Mouse (Mus musculus): ENCODE results near the gene Tgfbr3. TPM values are rescaled to one million over a fixed set of nuclear protein-coding genes. Genes with fewer than 3 reads are reported as not detected.

Gene Tgfbr3
- total RNA-seq, 2 experiments from 2014 or later: 91.0 to 172 TPM

- DNase-seq (ENCODE audit: low spot score in 2 of 2): no peak
Measured at GRCm38 (mm10) chr5:107213373-107214132, 75.9 kb downstream of the Tgfbr3 start.

- no peak for DNase-seq (ENCODE audit: low spot score in 2 of 2)
Measured at GRCm38 (mm10) chr5:107211830-107212370, 77.5 kb downstream of the Tgfbr3 start.

DNA sequence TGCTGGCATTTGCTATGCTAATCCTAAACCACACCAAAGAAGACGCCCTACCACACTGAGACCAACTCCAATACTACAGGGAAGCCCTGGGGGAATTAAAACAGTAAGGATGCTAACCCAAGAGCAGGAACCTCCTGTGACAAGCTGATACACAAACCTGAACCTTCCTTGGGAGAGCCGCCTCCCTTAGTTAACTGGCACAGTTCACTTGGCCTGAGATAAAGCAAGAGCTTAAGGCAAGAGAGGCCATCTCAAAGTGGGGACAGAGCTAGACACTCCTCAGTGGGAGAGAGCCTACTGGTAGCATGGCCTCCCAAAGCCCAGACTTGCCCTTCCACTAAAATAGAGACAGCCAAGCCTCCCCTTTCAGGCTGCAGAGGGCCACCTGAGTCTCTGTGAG is 79.4 kb downstream of the Tgfbr3 start:
- DNase-seq (ENCODE audit: low spot score in 2 of 2): no peak

- no peak for DNase-seq (ENCODE audit: low spot score in 2 of 2)
Measured at GRCm38 (mm10) chr5:107207911-107208310, 81.5 kb downstream of the Tgfbr3 start.

DNA sequence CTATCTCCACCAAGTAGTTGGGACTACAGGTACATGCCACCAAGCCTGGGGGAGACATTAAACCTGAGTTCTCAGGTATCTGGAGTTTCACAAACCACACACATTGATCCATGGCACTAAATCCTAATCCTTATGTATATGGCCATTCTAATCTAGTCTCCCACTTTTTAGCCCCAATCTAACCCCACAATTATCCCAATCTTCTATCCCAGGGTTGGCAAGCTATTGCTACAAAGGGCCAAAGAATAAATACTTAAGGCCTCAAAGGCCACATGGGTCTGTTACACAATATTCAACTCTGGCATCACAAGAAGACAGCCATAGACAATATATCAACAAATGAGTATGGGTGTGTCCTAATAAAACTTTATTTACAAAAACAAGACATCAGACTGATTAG is 85.1 kb downstream of the Tgfbr3 start:
- DNase-seq (ENCODE audit: low spot score in 2 of 2): no peak

GRCm38 (mm10) chr5:107202801-107203559 is 86.4 kb downstream of the Tgfbr3 start:
- DNase-seq (ENCODE audit: low spot score in 2 of 2): no peak

DNA sequence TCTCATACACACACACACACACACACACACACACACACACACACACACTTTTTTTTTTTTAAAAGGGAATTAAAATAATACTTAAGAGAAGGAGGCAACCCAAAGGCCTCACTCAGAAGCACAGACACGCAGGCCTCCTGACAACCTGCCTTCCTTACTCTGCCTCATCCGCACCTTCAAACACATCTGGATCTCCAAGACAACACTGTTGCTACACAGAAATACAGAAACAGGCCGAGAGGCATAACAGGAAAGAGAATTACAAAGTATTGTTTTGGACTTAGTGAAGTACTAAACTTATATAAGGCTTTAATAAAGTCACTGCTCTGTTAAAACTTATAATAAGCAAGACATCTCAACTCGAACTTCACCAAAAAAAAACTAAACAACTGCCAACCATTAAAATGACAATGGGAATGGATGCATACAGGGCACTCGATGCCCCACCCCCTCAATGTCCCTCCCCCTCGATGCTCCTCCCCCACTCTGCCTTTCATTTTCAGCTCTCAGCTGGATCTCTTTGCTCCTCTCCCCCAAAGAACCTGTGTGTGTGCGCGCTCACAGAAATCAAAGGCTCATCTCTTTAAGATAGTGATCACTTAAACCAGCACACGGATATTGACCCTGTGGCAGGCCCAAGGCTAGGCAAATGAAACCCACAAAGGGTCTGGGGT is 87.8 kb downstream of the Tgfbr3 start:
- DNase-seq (ENCODE audit: low spot score in 2 of 2): no peak

DNA sequence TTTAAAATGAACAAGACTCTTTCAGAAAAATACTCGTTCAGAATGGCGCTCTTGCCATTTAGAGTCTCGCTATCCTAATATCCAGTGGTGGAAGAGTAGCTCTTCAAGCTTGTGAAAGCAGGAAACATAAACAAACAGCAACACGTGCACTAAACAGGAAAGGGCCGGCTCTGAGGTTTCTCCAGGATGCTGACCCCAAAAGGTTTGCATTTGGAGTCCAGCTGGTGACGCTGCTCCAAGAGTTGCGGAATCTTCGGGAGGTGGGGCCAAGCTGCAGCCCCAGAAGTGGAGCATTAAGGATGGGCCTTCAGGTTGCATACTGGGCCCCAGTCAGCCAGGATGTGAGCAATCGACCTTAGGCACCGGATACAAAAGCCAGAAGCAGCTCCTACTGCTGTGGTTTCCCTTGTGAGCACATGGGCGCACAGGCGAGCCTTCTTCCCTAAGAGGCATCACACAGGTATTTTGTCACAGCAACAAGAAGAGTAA is 88.5 kb downstream of the Tgfbr3 start:
- no peak for DNase-seq (ENCODE audit: low spot score in 2 of 2)

DNA sequence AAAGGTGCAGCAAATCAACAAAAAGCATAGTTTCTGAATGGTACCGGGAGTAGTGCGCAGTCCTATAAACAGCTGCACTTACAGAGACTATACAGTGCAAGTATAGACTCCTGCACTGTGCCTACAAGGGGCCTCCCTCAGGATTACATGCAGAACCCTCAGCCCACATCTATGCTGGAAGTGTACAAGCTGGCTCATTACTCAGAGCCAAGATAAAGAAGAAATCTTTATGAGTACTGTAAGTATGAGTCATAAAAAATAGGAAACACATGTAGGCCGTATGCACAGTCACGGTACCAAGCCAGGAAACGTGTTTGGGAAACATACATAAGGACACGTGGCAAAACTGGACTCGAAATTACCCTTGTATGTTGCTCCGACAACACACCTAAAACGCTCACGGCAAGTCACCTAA is 89.2 kb downstream of the Tgfbr3 start:
- no peak for DNase-seq (ENCODE audit: low spot score in 2 of 2)

- no peak for DNase-seq (ENCODE audit: low spot score in 2 of 2)
Measured at GRCm38 (mm10) chr5:107195751-107196395, 93.6 kb downstream of the Tgfbr3 start.

DNA sequence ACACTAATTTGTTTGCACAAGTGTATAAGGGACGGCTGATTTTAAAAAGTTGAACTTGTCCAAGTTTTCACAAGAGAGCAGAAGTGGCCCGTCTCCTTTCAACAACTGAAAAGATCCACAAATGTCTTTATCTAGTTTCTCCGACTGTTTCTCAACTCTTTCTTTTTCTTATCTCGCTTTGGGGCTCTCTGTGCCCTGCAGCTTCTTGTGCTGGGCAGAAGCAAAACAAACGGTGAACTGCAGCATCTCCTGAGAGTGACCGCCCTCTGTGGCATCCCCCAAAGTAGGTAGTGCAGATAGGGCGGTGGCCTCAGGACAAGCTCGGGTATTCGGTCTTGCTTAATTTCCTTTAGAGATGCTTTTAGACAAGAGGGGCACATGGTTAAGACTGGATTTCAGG is 96.3 kb downstream of the Tgfbr3 start:
- DNase-seq (ENCODE audit: low spot score in 2 of 2): no peak

GRCm38 (mm10) chr5:107192372-107192771 is 97.1 kb downstream of the Tgfbr3 start:
- DNase-seq (ENCODE audit: low spot score in 2 of 2): no peak

- DNase-seq (ENCODE audit: low spot score in 2 of 2): no peak
Measured at GRCm38 (mm10) chr5:107188551-107188950, 100.9 kb downstream of the Tgfbr3 start.

- DNase-seq (ENCODE audit: low spot score in 2 of 2): no peak
Measured at GRCm38 (mm10) chr5:107186206-107186605, 103.2 kb downstream of the Tgfbr3 start.

DNA sequence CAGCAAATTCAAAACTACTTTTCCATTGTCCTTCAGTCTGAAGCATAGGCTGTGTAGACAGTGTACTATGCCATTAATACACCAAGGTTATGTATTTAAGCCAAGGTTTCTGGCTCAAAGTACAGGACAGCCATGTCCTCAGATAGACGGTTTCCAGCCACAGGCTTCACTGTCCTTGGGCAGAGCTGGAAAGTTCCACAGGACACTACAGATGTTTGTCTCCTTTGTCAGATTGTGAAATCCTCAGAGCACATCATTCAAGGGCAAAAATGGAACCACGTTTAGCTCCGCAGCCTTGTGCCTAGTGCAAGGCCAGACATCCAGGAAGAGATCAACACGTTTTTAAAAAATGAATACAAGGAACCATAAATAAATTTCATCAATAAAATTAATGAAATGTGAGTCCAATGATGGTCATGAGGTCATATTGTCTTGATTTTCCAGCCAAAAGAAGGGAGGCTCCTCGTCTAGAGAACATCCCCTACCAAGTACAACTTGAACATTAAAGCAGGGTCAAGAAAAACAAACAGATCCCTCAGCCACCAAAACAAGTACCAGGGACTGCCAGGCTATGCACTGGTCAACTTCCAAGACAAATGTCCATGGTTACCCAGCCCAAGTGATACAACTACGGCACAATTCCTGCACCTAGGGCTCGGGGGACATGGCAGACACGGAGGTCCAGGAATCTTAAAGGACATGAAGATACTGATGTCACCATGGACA is 105.1 kb downstream of the Tgfbr3 start:
- DNase-seq (ENCODE audit: low spot score in 2 of 2): no peak

DNA sequence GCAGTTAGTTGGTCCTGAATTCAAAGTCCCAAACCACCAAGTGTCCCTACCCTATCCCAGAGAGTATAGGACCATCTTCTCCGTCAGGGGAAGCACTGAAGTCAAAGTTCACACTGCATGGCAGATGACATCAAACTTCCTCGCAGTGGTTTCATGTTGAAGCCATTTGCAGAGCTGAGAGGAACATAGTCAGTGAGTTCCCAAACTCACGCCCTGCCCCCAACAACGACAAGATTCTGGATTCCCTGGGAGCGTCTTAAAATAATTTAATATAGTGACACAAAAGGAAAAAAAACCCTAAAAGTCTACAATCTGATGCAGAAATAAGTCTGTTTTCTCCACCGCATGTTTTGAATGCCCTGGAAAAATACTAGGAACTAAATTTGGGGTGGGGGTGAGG is 105.9 kb downstream of the Tgfbr3 start:
- no peak for DNase-seq (ENCODE audit: low spot score in 2 of 2)

- no peak for DNase-seq (ENCODE audit: low spot score in 2 of 2)
Measured at GRCm38 (mm10) chr5:107182721-107183120, 106.7 kb downstream of the Tgfbr3 start.

GRCm38 (mm10) chr5:107181820-107182219 is 107.6 kb downstream of the Tgfbr3 start:
- DNase-seq (ENCODE audit: low spot score in 2 of 2): no peak

DNA sequence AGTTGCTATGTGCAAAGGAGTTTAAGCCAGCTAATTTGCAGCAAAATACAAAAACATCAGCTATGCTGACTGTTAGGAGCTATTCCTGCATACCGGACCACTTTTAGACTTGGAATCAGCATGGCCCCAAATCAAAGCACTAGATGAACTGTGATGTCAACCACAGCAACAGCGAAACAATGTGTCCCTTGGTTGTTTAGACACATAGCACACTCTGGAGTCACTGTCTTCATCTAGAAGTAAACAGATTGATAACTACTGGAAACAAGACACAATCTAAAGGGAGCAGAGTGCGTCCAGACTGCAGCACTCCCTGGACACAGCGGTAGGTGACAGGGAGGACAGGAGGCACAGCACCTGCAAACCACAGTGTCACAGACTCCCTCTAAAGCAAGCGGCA is 110.2 kb downstream of the Tgfbr3 start:
- no peak for DNase-seq (ENCODE audit: low spot score in 2 of 2)

DNA sequence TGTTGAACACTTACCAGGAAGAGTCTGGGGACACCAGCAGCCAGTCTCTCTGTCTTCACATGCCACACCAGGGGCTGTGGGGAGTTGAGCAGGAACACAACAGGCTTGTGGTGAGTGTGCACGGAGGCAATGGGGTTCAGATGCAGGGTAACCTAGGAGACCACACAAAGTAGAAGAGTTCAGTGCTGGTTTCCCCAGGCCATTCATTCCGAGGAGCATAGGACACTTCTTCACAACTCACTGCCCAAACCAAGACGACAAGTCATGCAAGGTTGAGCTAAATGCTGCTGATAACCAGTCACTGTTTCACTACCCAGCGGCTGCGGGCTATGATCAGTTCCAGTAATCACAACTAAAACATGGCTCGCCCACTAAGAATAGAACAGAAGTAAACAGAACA is 111.6 kb downstream of the Tgfbr3 start:
- DNase-seq (ENCODE audit: low spot score in 2 of 2): no peak

Data from adrenal gland, adult 18-20 months (tissue).